Mouse (Mus musculus): ENCODE data around the gene Gan. TPM values are rescaled to one million over a fixed set of nuclear protein-coding genes. Genes with fewer than 3 reads are reported as not detected.

Gene Gan
- total and polyA plus RNA-seq, 3 experiments = 5.6 to 8.7 TPM; not detected in 1

DNA sequence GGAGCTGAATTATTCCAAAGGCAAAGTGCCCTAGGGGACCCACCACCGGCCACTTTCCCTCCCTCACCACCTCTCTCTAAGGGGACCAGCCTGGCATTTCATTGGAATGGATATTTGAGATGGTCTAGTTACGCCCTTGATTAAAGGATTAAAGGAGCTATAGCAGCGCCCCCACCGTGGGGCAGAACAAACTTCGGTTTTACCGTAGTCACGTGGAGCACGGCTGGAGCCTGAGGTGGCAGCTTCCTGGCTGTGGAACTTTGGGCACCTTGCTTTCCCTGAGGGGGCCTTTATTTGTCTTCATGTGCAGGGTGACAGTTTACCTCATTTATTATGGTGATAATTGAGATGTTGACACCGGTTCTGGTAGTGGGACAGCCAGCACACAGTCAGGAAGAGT is 103.8 kb downstream of the Gan start (continued):
- no peak for TF ChIP-seq RCOR1 (IDR thresholded peaks at IDR 0.05; ENCODE audit: low read depth, low read length)
- no peak for TF ChIP-seq NRF1 (IDR thresholded peaks at IDR 0.05; ENCODE audit: insufficient read depth, low read depth, low read length, poor library complexity, severe bottlenecking)
- peak; percentile 89 for TF ChIP-seq USF1 (IDR thresholded peaks at IDR 0.05; ENCODE audit: low read depth, low read length)

DNA sequence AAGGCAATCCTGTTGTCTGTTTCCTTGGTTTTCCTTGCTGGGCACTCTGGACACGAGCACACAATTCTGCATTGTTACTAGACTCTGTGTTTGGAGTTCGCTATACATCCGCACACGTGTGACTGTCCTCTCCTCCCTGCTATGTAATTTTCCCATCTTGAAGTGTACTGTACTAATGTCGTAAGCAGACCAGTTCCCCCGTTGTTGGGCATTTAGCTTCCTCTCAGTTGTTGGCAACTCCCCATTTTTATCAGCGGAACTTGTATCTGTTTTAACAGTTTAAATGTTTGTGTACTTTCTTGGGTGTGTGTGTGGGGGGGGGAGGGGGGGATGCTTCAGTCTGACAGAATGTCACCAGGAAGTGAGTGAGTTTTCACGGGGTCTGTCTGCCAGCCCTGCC is 104.8 kb downstream of the Gan start:
- Histone ChIP-seq H3K9me3 (replicated peaks; ENCODE audit: insufficient read depth, low read length) (no peaks in the 10 kb centered on the region), H3K4me3 (ENCODE audit: control insufficient read depth in 1 of 2, insufficient read depth in 1 of 2, low read depth in 2 of 2, low read length in 2 of 2) (peak overlapping the region; percentile 18 to 25), H3K27ac (ENCODE audit: control insufficient read depth, low read depth, low read length) (peak overlapping the region; percentile 80), H3K79me2 (ENCODE audit: control insufficient read depth, insufficient read depth, low read length, poor library complexity) (peaks cover 86% of the 10 kb centered on the region), H3K27me3 (ENCODE audit: control insufficient read depth in 1 of 2, insufficient read depth in 2 of 2, low read length in 2 of 2) (no peaks in the 10 kb centered on the region), H3K9ac (ENCODE audit: control insufficient read depth, low read depth, low read length, poor library complexity, severe bottlenecking) (peak overlapping the region; percentile 37), H3K36me3 (ENCODE audit: control insufficient read depth in 1 of 2, insufficient read depth in 2 of 2, low read length in 2 of 2) (peaks cover 0 to 36% of the 10 kb centered on the region in 2 experiments), H3K4me1 (ENCODE audit: control insufficient read depth in 1 of 2, insufficient read depth in 2 of 2, low read length in 2 of 2) (peaks cover 13 to 44% of the 10 kb centered on the region in 2 experiments)
- peak in 1 of 2 experiments; percentile 82; a peak in 2 of 4 replicates for TF ChIP-seq EP300 (IDR thresholded peaks at IDR 0.05; ENCODE audit: low read depth in 1 of 2, low read length in 2 of 2)
- peak; percentile 68 for TF ChIP-seq TCF12 (IDR thresholded peaks at IDR 0.05; ENCODE audit: low read depth, low read length)
- TF ChIP-seq ZKSCAN1 (IDR thresholded peaks at IDR 0.05; ENCODE audit: low read depth, low read length) = no peak
- peak in 1 of 2 experiments; percentile 26; a peak in 1 of 4 replicates for TF ChIP-seq POLR2A (IDR thresholded peaks at IDR 0.05; ENCODE audit: control insufficient read depth in 1 of 2, insufficient read depth in 1 of 2, low read depth in 1 of 2, low read length in 2 of 2, poor library complexity in 1 of 2)
- peak; percentile 27; the same call in 1 of the 2 replicates for TF ChIP-seq MYB (IDR thresholded peaks at IDR 0.05; ENCODE audit: low read depth, low read length)
- no peak for TF ChIP-seq ZNF384 (IDR thresholded peaks at IDR 0.05; ENCODE audit: low read depth, low read length)
- TF ChIP-seq MAX (IDR thresholded peaks at IDR 0.05; ENCODE audit: low read length) = peak; percentile 79
- no peak for TF ChIP-seq UBTF (IDR thresholded peaks at IDR 0.05; ENCODE audit: borderline replicate concordance, insufficient read depth, low read depth, low read length)
- TF ChIP-seq RCOR1 (IDR thresholded peaks at IDR 0.05; ENCODE audit: low read depth, low read length) = no peak
- 0 out of 2 replicates have a peak, but pooled peaks have one; percentile 33 for TF ChIP-seq MAZ (IDR thresholded peaks at IDR 0.05; ENCODE audit: low read depth, low read length)
- peak; percentile 93 for TF ChIP-seq ETS1 (IDR thresholded peaks at IDR 0.05; ENCODE audit: low read depth, low read length)
- TF ChIP-seq GATA1 (IDR thresholded peaks at IDR 0.05; ENCODE audit: low read depth, low read length) = peak; percentile 59
- TF ChIP-seq BHLHE40 (IDR thresholded peaks at IDR 0.05; ENCODE audit: borderline replicate concordance, low read depth, low read length) = 0 out of 2 replicates have a peak, but pooled peaks have one; percentile 21
- TF ChIP-seq JUND (IDR thresholded peaks at IDR 0.05; ENCODE audit: low read depth, low read length) = no peak
- TF ChIP-seq SIN3A (IDR thresholded peaks at IDR 0.05; ENCODE audit: low read length) = peak; percentile 96
- peak; percentile 56; the same call in 1 of the 2 replicates for TF ChIP-seq MYC (IDR thresholded peaks at IDR 0.05; ENCODE audit: low read depth, low read length)
- TF ChIP-seq HCFC1 (IDR thresholded peaks at IDR 0.05; ENCODE audit: low read depth, low read length) = peak; percentile 45; the same call in 1 of the 2 replicates
- peak; percentile 96 for TF ChIP-seq MXI1 (IDR thresholded peaks at IDR 0.05; ENCODE audit: low read depth, low read length)
- 0 out of 2 replicates have a peak, but pooled peaks have one; percentile 14 for TF ChIP-seq USF1 (IDR thresholded peaks at IDR 0.05; ENCODE audit: low read depth, low read length)
- TF ChIP-seq TBP (IDR thresholded peaks at IDR 0.05; ENCODE audit: low read depth, low read length) = 0 out of 2 replicates have a peak, but pooled peaks have one; percentile 32
- DNase-seq (ENCODE audit: low read depth, low spot score) = peak; percentile 92

Measured in MEL (cell line).